Mouse (Mus musculus): ENCODE measurements at regions not wholly inside any gene's neighbourhood (a gene's known extent, or its start where the extent isn't known, plus 50 kb on each side); places are given as distances from the start of the nearest gene placed in this dataset.

DNA sequence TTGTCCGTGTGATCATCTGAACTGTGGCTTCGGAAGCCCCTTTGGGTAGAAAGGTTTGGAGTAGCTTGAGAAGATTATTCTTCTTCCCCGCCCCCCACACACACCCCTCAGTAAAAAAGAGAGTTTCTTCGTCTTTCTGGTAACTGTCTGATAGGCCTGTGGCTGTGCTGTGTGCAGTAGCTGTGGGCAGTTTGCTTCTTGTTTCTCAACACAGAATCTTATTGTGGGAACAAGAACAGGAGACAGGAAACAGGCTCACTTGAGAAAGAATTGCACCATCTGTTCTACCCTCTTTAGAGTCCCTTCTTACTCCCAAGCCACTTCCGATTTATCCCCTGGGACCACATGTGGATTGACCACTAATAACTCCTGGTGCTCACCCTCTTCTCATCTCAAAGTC is 140.5 kb downstream of the BC067074 start:
- Histone ChIP-seq H3K4me1 (ENCODE audit: control insufficient read depth, insufficient read depth) (peaks cover 3% of the 10 kb centered on the region; the same call in 1 of the 2 replicates), H3K4me3 (ENCODE audit: low read depth, low read length) (no peak overlapping the region), H3K27me3 (ENCODE audit: control insufficient read depth, insufficient read depth, low read length) (no peaks in the 10 kb centered on the region), H3K9me3 (replicated peaks; ENCODE audit: control insufficient read depth, low read length) (0 out of 2 replicates have a peak, but pooled peaks cover 4% of the 10 kb centered on the region), H3K4me2 (ENCODE audit: low read depth, low read length) (no peak overlapping the region), H3K27ac (ENCODE audit: low read depth) (peak overlapping the region; percentile 11; the same call in 1 of the 2 replicates), H3K36me3 (replicated peaks; ENCODE audit: control insufficient read depth, insufficient read depth, low read length) (no peaks in the 10 kb centered on the region), H3K9ac (replicated peaks; ENCODE audit: low read depth, low read length) (no peak overlapping the region)
- 60% methylated on average over 5 of the region's 5 CpGs for WGBS
- no peak for DNase-seq (ENCODE audit: low spot score)
- no peak for ATAC-seq (ENCODE audit: insufficient read depth, low read depth)
- TF ChIP-seq CTCF (IDR thresholded peaks at IDR 0.05; ENCODE audit: low read depth) (no peak), EP300 (IDR thresholded peaks at IDR 0.05; ENCODE audit: low read depth) (no peak)

GRCm38 (mm10) chr13:113429615-113430014 is 136.7 kb downstream of the BC067074 start:
- Histone ChIP-seq H3K36me3 (replicated peaks; ENCODE audit: control insufficient read depth, insufficient read depth, low read length) (no peaks in the 10 kb centered on the region), H3K27ac (ENCODE audit: low read depth) (no peak overlapping the region), H3K4me1 (ENCODE audit: control insufficient read depth, insufficient read depth) (no peaks in the 10 kb centered on the region), H3K9ac (replicated peaks; ENCODE audit: low read depth, low read length) (no peak overlapping the region), H3K4me2 (ENCODE audit: low read depth, low read length) (no peak overlapping the region), H3K9me3 (replicated peaks; ENCODE audit: control insufficient read depth, low read length) (0 out of 2 replicates have a peak, but pooled peaks cover 4% of the 10 kb centered on the region), H3K27me3 (ENCODE audit: control insufficient read depth, insufficient read depth, low read length) (no peaks in the 10 kb centered on the region), H3K4me3 (ENCODE audit: low read depth, low read length) (no peak overlapping the region)
- no peak for DNase-seq (ENCODE audit: low spot score)
- 49% methylated on average over 3 of the region's 3 CpGs for WGBS
- no peak for ATAC-seq (ENCODE audit: insufficient read depth, low read depth)
- TF ChIP-seq CTCF (IDR thresholded peaks at IDR 0.05; ENCODE audit: low read depth): peak; percentile 51
- TF ChIP-seq EP300 (IDR thresholded peaks at IDR 0.05; ENCODE audit: low read depth): no peak
